Mouse (Mus musculus) liver (tissue): ENCODE measurements around the gene C1ql4.

Source experiments
- DNase-seq: peaks from one replicate; pipeline ENCODE4 v3.0.0-alpha.2; 2020; ENCODE audit warnings: mixed read lengths

Gene C1ql4

GRCm38 (mm10) chr15:99087253-99088075 is at the start of gene C1ql4:
TSS of gene C1ql4 (minus strand) at chr15:99087817.
- peak; percentile 60 for DNase-seq

- no peak for DNase-seq
These were observed 42.6 kb upstream of the C1ql4 start for GRCm38 (mm10) chr15:99129956-99130910.

GRCm38 (mm10) chr15:99129441-99129840 is 41.8 kb upstream of the C1ql4 start:
- no peak for DNase-seq

GRCm38 (mm10) chr15:99127851-99128522 is 40.4 kb upstream of the C1ql4 start:
- DNase-seq = peak; percentile 36

DNA sequence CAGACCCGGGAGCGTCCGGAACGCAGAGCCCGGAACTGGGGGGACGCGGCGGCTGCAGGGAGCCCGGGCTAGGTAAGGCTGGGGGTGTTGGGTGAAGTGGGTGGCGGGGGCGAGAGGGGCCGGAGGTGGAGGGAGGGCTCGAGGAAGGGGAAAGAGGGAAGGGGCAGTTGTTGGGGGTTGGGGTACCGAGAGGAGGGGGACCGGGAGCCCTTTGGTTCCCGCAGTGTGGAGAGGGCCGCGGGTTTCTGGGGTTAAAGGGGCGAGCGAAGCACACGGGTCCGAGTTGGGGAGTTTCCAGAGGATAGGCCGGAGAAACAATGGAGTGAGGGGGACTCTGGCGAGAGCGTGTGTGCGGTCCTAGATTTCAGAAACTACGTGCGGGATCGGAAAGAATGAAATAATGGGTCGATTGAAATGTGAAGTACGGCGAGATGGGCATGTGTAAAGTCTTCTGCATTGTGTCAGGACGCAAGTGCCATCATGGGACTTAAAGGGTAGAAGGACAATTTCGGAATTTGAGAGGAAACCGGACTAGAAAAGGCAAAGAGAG is 39.3 kb upstream of the C1ql4 start:
- no peak for DNase-seq

GRCm38 (mm10) chr15:99126081-99126815 is 38.6 kb upstream of the C1ql4 start:
- peak; percentile 79 for DNase-seq

DNA sequence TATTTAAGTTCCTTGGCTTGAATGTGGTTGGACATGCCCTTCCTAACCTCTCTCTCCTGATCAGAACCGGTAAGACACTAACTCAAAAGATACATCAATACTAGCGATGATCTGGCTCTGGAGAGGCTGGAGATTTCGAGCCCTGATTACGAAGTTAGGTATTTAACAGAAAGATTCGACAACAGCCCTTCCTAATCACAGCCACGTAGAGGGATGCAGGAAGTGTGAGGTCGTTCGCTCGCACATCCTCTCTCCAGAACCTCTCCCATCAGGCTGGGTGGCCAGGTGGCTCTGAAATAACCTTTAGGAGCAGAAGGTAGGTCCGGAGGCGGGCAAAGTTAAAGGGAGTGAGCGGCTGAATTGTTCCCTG is 38.1 kb upstream of the C1ql4 start, which contains the start of gene Spats2:
TSS of gene Spats2 (plus strand) at position 206 of the 370 bp plus-strand sequence.
- no peak for DNase-seq

GRCm38 (mm10) chr15:99122642-99123041 is 35.0 kb upstream of the C1ql4 start:
- no peak for DNase-seq

- no peak for DNase-seq
These were observed 33.2 kb upstream of the C1ql4 start for GRCm38 (mm10) chr15:99120814-99121213.

DNA sequence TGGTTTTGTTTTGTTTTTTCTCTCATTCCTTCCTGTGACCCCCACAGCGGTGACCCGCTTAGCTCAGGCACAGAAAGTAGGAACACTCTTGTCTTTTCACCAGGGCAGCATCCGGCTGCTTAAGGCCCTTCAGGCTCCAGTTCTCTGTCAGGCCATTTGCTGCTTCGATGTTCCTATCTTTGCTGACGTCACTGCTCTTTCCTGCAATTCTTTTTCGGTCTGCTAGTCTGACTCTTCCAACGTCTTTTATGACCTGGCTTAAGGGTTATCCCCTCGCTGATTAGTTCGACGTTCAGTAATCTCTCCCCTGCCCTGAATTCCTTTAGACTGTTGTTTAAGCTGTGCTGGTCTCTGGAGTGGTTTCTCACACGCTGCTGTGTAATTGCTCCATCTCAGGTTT is 28.9 kb upstream of the C1ql4 start:
- DNase-seq = no peak

GRCm38 (mm10) chr15:99115065-99115423 is 27.4 kb upstream of the C1ql4 start:
- no peak for DNase-seq

- DNase-seq = no peak
These were observed 26.9 kb upstream of the C1ql4 start for GRCm38 (mm10) chr15:99114312-99115064.

DNA sequence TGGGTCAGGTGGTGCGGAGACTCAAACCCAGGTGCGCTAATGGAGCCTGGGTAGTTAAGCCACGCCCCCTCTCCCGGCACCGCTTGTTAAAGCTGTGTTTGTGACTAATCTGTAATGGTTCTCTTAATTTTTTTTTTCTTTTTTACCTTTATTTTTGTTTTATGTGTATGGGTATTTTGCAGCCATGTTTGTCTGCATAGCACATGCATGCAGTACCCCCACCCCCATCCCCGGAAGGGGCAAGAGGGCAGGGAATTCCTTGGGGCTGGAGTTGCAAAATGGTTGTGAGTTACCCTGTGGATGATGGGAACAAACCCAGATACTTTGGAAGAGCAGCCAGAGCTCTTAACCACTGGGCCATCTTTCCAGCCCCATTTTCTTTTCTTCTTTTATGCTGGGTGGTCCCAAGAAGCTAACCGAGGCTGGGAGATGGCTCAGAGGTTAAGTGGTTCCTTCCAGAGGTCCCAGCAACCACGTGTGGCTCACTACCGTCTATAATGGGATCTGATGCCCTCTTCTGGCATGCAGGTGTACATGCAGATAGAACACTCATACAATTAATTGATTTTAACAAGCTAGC is 25.9 kb upstream of the C1ql4 start:
- peak; percentile 54 for DNase-seq

DNA sequence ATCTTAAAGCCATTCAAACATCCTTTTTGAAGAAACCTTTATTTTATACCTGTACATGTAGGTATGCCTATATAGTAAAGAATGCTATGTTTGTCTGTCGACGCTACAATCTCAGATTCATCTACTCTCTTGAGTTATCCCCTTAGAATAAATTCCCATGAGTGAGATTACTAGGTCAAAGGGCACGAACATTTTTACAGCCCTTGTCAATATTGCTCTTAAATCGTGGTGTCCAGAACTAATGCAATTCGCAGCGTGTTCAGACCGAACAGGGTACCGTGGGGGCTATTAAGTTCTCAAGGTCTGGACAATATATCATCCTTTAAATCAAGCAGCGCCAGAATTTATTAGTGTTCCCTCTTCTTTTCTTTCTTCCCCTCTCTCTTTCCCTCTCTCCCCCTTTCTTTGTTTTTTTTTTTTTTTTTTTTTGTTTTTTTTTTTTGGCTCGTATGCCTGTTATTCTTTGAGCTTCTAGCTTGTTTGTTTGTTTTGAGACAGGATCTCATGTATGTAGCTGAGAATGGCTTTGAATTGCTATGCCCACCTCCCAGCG is 25.3 kb upstream of the C1ql4 start:
- no peak for DNase-seq

DNA sequence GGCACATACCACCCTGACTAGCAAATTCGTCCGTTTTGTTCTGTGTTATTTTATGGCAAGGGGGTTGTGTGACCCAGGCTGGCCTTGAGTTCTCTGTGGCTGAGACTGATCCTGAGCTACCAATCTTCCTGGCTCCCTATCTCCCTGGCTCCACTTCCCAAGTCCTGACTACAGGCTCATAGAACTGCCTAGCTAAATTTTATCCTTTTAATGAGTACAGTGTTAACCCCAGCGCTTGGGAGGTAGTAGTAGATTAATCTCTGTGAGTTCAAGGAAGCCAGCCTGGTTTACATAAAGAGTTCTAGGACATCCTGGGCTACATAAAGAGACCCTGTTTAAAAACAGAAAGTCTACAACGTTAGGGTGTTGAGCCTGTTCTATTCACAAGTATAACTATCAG is 24.2 kb upstream of the C1ql4 start:
- DNase-seq = no peak

- DNase-seq = no peak
These were observed 23.5 kb upstream of the C1ql4 start for GRCm38 (mm10) chr15:99111139-99111538.

DNA sequence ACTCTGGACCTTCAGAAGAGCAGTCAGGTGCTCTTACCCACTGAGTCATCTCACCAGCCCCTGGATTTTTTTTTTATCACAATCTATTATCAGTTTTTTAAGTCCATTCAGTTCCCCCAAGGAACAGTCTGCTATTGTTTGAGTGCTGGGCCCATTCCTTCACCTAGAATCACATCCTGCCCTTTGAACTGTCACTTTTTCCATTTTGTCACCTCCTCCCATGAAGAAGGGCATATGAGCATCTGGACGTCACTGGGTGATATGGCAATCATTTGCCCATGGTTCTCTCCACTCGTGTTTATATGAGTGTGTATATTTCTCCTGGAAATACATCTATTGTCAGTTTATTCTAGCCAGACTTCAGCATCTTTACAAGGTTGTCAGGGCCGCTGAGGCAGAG is 20.2 kb upstream of the C1ql4 start:
- DNase-seq = no peak

DNA sequence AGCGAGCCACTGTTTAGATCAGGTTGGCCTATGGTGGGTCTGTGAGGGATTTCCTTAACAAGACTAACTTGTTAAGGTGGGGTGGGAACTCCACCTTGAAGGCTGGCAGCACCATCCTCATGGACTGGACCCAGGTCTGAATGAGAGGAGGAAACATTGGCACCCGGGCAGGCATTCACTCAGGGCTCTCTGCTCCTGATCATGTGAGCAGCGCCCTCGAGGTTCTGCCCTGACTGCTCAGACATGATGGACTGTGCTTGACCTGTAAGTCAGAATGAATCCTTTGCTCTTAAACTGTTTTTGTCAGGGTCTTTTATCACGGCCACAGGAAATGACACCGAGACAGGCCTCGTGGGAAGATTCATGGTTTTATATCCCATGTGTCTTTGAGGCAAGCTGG is 17.6 kb upstream of the C1ql4 start:
- DNase-seq = no peak

DNA sequence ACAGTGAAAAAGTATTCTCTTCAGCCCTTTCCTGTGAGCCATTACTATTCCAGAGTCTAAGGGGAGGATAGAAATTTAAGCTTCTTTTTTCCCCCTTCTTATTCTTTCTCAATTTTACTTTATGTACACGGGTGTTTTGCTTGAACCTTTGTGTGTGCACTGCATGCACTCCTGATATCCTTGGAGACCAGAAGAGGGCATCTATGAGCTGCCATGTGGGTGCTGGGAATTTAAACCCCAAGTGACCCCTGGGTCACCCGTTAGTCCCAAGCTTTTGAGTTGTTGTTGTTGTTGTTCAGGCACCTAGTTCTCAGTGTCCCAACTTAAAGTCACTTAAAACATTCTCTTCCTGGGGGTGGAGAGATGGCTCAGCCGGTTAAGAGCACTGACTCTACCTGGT is 12.4 kb upstream of the C1ql4 start:
- no peak for DNase-seq

DNA sequence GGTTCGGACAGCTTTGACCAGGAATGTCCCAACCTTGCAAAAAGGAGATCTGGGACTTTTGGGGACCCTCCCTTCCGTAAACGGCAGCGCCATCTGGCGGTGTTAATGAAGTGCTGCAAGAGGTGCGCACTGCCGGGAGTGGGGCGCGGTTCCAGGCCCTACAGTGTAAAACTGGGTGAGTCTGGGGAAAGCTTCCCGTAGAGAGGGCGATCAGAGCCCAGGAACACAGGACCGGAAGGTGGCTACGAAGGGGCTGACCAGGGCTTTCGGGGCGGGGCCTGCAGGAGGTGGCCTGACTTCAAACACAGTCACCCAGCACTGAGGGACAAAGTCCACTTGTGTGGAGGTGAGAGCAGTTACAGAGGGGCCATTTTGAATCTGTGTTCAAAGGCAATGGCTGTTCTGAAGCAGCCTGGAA is 11.5 kb upstream of the C1ql4 start:
- peak; percentile 72 for DNase-seq

GRCm38 (mm10) chr15:99098493-99098861 is 10.9 kb upstream of the C1ql4 start:
- DNase-seq = no peak
